Mouse (Mus musculus): ENCODE results near the gene Fermt3. TPM values are rescaled to one million over a fixed set of nuclear protein-coding genes. Genes with fewer than 3 reads are reported as not detected.

The Fermt3 gene
- polyA plus RNA-seq (2021): 0.22 TPM

GRCm38 (mm10) chr19:7019191-7019590 lies at the start of gene Fermt3:
Gene Fermt3, minus strand, starts transcription at chr19:7019469.
- POLR2A ChIA-PET: no interaction called here

GRCm38 (mm10) chr19:7068136-7068535 lies 48.9 kb upstream of the Fermt3 start:
- TF ChIP-seq CTCF (IDR thresholded peaks at IDR 0.05): no peak
- in situ Hi-C loops (cut with MboI; ENCODE audit: low pct_unique_long_range_greater_than_20kb): loop anchor here (5.0 kb wide), 3 partner anchors 94 to 279 kb away; no protein-coding TSS in a partner anchor
- ATAC-seq (no peak), DNase-seq (ENCODE audit: low read depth, low spot score) (no peak)
- no peaks in the 10 kb centered on the region for H3K27me3 ChIP-seq
- CTCF ChIA-PET: interaction anchor here (1.1 to 1.5 kb wide), 2 partner anchors 9 kb away, joined by 3 to 4 read pairs; no protein-coding TSS in a partner anchor
- POLR2A ChIA-PET: interaction anchor here (0.6 to 1.4 kb wide), 3 partner anchors 97 to 148 kb away, joined by 3 to 5 read pairs (median 4); no protein-coding TSS in a partner anchor

More at GRCm38 (mm10) chr19:7019191-7019590, at the start of gene Fermt3:
- no peaks in the 10 kb centered on the region for H3K27me3 ChIP-seq
- CTCF ChIA-PET: interaction anchor here (1.0 kb wide), 1 partner anchor 39 kb away, joined by 5 read pairs; the partner anchor contains the start of gene Fkbp2
- ATAC-seq (no peak), DNase-seq (ENCODE audit: low read depth, low spot score) (no peak)
- no peak for TF ChIP-seq CTCF (IDR thresholded peaks at IDR 0.05)
- in situ Hi-C loops (cut with MboI; ENCODE audit: low pct_unique_long_range_greater_than_20kb): loop anchor here (25.0 kb wide), 1 partner anchor 532 kb away; no protein-coding TSS in a partner anchor

GRCm38 (mm10) chr19:7067344-7068050 lies 48.2 kb upstream of the Fermt3 start:
- ChIA-PET CTCF (interaction anchor here (1.1 to 1.7 kb wide), 4 partner anchors 9 to 127 kb away, joined by 3 to 6 read pairs (median 4); no protein-coding TSS in a partner anchor), POLR2A (interaction anchor here (0.8 to 1.5 kb wide), 5 partner anchors 10 to 149 kb away, joined by 3 to 6 read pairs (median 4); partner anchors contain the start of gene Otub1)
- in situ Hi-C loops (cut with MboI; ENCODE audit: low pct_unique_long_range_greater_than_20kb): loop anchor here (5.0 kb wide), 3 partner anchors 95 to 280 kb away; no protein-coding TSS in a partner anchor
- ATAC-seq (no peak), DNase-seq (ENCODE audit: low read depth, low spot score) (no peak)
- TF ChIP-seq CTCF (IDR thresholded peaks at IDR 0.05): no peak
- H3K27me3 ChIP-seq: no peaks in the 10 kb centered on the region

GRCm38 (mm10) chr19:7066828-7067342 lies 47.6 kb upstream of the Fermt3 start:
- TF ChIP-seq CTCF (IDR thresholded peaks at IDR 0.05): no peak
- ChIA-PET POLR2A (interaction anchor here (0.6 to 1.5 kb wide), 8 partner anchors 9 to 169 kb away, joined by 3 to 6 read pairs (median 4); partner anchors contain the start of gene Otub1), CTCF (interaction anchor here (0.7 to 1.7 kb wide), 5 partner anchors 8 to 128 kb away, joined by 3 to 6 read pairs (median 3); no protein-coding TSS in a partner anchor)
- no peak for DNase-seq (ENCODE audit: low read depth, low spot score)
- no peaks in the 10 kb centered on the region for H3K27me3 ChIP-seq
- in situ Hi-C loops (cut with MboI; ENCODE audit: low pct_unique_long_range_greater_than_20kb): loop anchor here (5.0 kb wide), 3 partner anchors 95 to 280 kb away; no protein-coding TSS in a partner anchor
- ATAC-seq: no peak

GRCm38 (mm10) chr19:7066034-7066827 lies 47.0 kb upstream of the Fermt3 start:
- no peak for ATAC-seq
- no peaks in the 10 kb centered on the region for H3K27me3 ChIP-seq
- no peak for TF ChIP-seq CTCF (IDR thresholded peaks at IDR 0.05)
- in situ Hi-C loops (cut with MboI; ENCODE audit: low pct_unique_long_range_greater_than_20kb): loop anchor here (5.0 kb wide), 3 partner anchors 96 to 281 kb away; no protein-coding TSS in a partner anchor
- DNase-seq (ENCODE audit: low read depth, low spot score): no peak
- POLR2A ChIA-PET: interaction anchor here (0.6 to 1.5 kb wide), 6 partner anchors 63 to 170 kb away, joined by 3 to 6 read pairs (median 3); partner anchors contain the start of gene Otub1
- CTCF ChIA-PET: interaction anchor here (0.7 to 1.7 kb wide), 6 partner anchors 9 to 140 kb away, joined by 3 to 6 read pairs (median 3); partner anchors contain the start of gene Otub1

GRCm38 (mm10) chr19:7064571-7064970 lies 45.3 kb upstream of the Fermt3 start:
- TF ChIP-seq CTCF (IDR thresholded peaks at IDR 0.05): no peak
- ChIA-PET CTCF (interaction anchor here (0.7 to 2.5 kb wide), 9 partner anchors 9 to 196 kb away, joined by 3 to 6 read pairs (median 3); no protein-coding TSS in a partner anchor), POLR2A (no interaction called here)
- no peaks in the 10 kb centered on the region for H3K27me3 ChIP-seq
- DNase-seq (ENCODE audit: low read depth, low spot score) (no peak), ATAC-seq (peak; percentile 68)
- in situ Hi-C loops (cut with MboI; ENCODE audit: low pct_unique_long_range_greater_than_20kb): no loop called here

- ChIA-PET POLR2A (interaction anchor here (1.3 kb wide), 1 partner anchor 142 kb away, joined by 3 read pairs; no protein-coding TSS in a partner anchor), CTCF (interaction anchor here (2.5 kb wide), 1 partner anchor 151 kb away, joined by 6 read pairs; no protein-coding TSS in a partner anchor)
- H3K27me3 ChIP-seq: no peaks in the 10 kb centered on the region
- ATAC-seq (no peak), DNase-seq (ENCODE audit: low read depth, low spot score) (no peak)
- TF ChIP-seq CTCF (IDR thresholded peaks at IDR 0.05): no peak
- in situ Hi-C loops (cut with MboI; ENCODE audit: low pct_unique_long_range_greater_than_20kb): no loop called here
Observed at GRCm38 (mm10) chr19:7062916-7063315, 43.6 kb upstream of the Fermt3 start.

GRCm38 (mm10) chr19:7062110-7062509 lies 42.8 kb upstream of the Fermt3 start:
- ATAC-seq: no peak
- no peak for TF ChIP-seq CTCF (IDR thresholded peaks at IDR 0.05)
- in situ Hi-C loops (cut with MboI; ENCODE audit: low pct_unique_long_range_greater_than_20kb): no loop called here
- POLR2A ChIA-PET: interaction anchor here (0.7 kb wide), 1 partner anchor 40 kb away, joined by 3 read pairs; no protein-coding TSS in a partner anchor
- no peaks in the 10 kb centered on the region for H3K27me3 ChIP-seq
- no peak for DNase-seq (ENCODE audit: low read depth, low spot score)
- CTCF ChIA-PET: no interaction called here

- ATAC-seq: no peak
- H3K27me3 ChIP-seq: no peaks in the 10 kb centered on the region
- CTCF ChIA-PET: interaction anchor here (0.9 to 1.4 kb wide), 8 partner anchors 9 to 250 kb away, joined by 3 to 4 read pairs (median 4); no protein-coding TSS in a partner anchor
- in situ Hi-C loops (cut with MboI; ENCODE audit: low pct_unique_long_range_greater_than_20kb): loop anchor here (5.0 kb wide), 1 partner anchor 359 kb away; the partner anchor contains the start of gene 2700081O15Rik
- DNase-seq (ENCODE audit: low read depth, low spot score): no peak
- no peak for TF ChIP-seq CTCF (IDR thresholded peaks at IDR 0.05)
- POLR2A ChIA-PET: interaction anchor here (0.8 to 1.0 kb wide), 2 partner anchors 9 to 109 kb away, joined by 3 read pairs; no protein-coding TSS in a partner anchor
Observed at GRCm38 (mm10) chr19:7058541-7058940, 39.3 kb upstream of the Fermt3 start.
